Mouse (Mus musculus): ENCODE measurements around the gene Cd63. TPM values are rescaled to one million over a fixed set of nuclear protein-coding genes. Genes with fewer than 3 reads are reported as not detected.

Cd63 gene
- total RNA-seq, 1 experiment = 226 TPM

DNA sequence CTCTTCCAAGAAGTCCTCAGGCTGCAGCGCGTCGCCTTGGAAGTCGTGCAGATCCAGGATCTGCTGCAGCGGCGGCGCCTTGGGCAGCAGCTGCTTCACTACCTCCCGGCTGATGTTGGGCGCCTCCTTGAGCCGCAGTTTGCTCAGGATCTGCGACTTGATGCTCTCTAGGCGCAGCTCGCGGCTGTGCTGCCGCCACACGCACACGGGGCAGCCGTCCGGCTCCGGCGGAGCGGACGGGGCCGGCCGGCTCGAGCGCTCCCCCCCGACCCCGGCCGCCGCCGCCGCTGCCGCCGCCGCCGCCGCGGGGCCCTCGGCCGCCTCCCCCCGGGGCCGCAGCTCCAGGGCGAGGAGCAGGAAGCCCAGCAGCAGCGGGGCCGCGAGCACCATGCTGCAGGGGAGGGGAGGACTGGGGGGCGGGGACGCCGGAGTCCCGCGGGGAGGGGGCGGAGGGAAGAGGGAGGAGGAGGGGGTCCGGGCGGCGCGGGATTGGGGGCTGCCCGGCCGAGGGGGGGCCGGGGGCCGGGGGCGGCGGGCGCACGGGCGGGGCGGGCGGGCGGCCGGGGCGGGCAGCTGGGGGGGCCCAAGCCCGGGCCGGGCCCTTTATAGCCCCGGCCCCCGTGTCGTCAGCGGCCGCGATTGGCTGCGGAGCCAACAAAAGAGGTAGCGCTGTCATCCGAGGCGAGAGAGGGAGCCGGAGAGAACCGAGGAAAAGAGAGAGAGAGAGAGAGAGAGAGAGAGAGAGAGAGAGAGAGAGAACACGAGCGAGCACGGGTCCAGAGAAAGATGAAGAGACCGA, 9.3 kb upstream of the Cd63 start, which contains the start of gene Gdf11:
Gdf11 (minus strand) TSS at position 423 of the 799 bp plus-strand sequence.
- peak within 1 kb of the TSS; percentile 84 to 85 for H3K4me3 ChIP-seq (ENCODE audit: insufficient read depth in 1 of 2, low read depth in 1 of 2, low read length in 2 of 2, poor library complexity in 1 of 2, severe bottlenecking in 1 of 2)
- peaks cover 6 to 17% of the 10 kb centered on the region in 2 experiments; a peak in 2 of 4 replicates for H3K4me1 ChIP-seq (ENCODE audit: control insufficient read depth in 2 of 2, insufficient read depth in 2 of 2, low read length in 2 of 2, poor library complexity in 1 of 2)
- TF ChIP-seq CHD2 (IDR thresholded peaks at IDR 0.05; ENCODE audit: low read depth, low read length) = no peak
- TF ChIP-seq MAFK (IDR thresholded peaks at IDR 0.05; ENCODE audit: insufficient read depth, low read depth, low read length) = no peak
- no peak for TF ChIP-seq ZNF384 (IDR thresholded peaks at IDR 0.05; ENCODE audit: low read depth, low read length)
- no peak for TF ChIP-seq HCFC1 (IDR thresholded peaks at IDR 0.05; ENCODE audit: borderline replicate concordance, insufficient read depth, low read length)
- TF ChIP-seq ZC3H11A (IDR thresholded peaks at IDR 0.05; ENCODE audit: borderline replicate concordance, low read depth, low read length) = no peak
- H3K9me3 ChIP-seq (ENCODE audit: control insufficient read depth, insufficient read depth, low read depth, low read length) = no peaks in the 10 kb centered on the region
- H3K36me3 ChIP-seq (ENCODE audit: control insufficient read depth, insufficient read depth, low read length, poor library complexity, severe bottlenecking) = peaks cover 5% of the 10 kb centered on the region; the same call in 1 of the 2 replicates
- H3K9ac ChIP-seq (ENCODE audit: insufficient read depth, low read depth, low read length, poor library complexity, severe bottlenecking) = peak within 1 kb of the TSS; percentile 72
- in situ Hi-C loops (cut with MboI; ENCODE audit: low sequenced_read_pairs in 2 of 2, unreplicated experiment in 2 of 2) = loop anchor here in 1 of 2 experiments (10.0 kb wide), 1 partner anchor 157 kb away; no protein-coding TSS in a partner anchor
- DNase-seq (ENCODE audit: low read depth, low spot score) = no peak
- H3K27ac ChIP-seq (ENCODE audit: insufficient read depth, low read depth, low read length, poor library complexity, severe bottlenecking) = no peak within 1 kb of the TSS

DNA sequence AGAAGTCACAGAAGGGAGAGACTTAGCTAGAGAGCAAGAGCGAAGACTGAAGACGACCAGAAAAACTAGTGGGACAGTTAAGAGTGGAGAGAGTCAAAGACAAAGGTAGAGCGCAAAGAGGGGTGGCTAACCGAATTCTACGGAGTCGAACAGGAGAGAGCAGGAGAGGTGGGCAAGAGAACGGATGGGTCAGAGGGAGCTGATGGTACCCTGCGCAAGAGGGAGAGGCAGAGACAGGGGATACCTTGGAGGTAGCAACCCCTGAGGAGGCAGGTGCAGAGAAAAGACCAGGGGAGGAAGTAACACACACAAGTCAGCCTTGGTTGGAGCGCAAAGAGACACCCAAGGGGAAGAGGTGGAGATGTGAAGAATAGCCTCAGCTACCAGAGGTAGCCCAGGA, 8.5 kb upstream of the Cd63 start:
- H3K4me1 ChIP-seq (ENCODE audit: control insufficient read depth in 2 of 2, insufficient read depth in 2 of 2, low read length in 2 of 2, poor library complexity in 1 of 2) = peaks cover 6 to 20% of the 10 kb centered on the region in 2 experiments; a peak in 2 of 4 replicates
- DNase-seq (ENCODE audit: low read depth, low spot score) = no peak
- H3K27ac ChIP-seq (ENCODE audit: insufficient read depth, low read depth, low read length, poor library complexity, severe bottlenecking) = no peak overlapping the region
- H3K4me3 ChIP-seq (ENCODE audit: insufficient read depth in 1 of 2, low read depth in 1 of 2, low read length in 2 of 2, poor library complexity in 1 of 2, severe bottlenecking in 1 of 2) = peak overlapping the region; percentile 82 to 84
- peaks cover 5% of the 10 kb centered on the region; the same call in 1 of the 2 replicates for H3K36me3 ChIP-seq (ENCODE audit: control insufficient read depth, insufficient read depth, low read length, poor library complexity, severe bottlenecking)
- no peak overlapping the region for H3K9ac ChIP-seq (ENCODE audit: insufficient read depth, low read depth, low read length, poor library complexity, severe bottlenecking)
- H3K9me3 ChIP-seq (ENCODE audit: control insufficient read depth, insufficient read depth, low read depth, low read length) = no peaks in the 10 kb centered on the region
- in situ Hi-C loops (cut with MboI; ENCODE audit: low sequenced_read_pairs in 2 of 2, unreplicated experiment in 2 of 2) = loop anchor here in 1 of 2 experiments (10.0 kb wide), 1 partner anchor 157 kb away; no protein-coding TSS in a partner anchor
- TF ChIP-seq MAFK (IDR thresholded peaks at IDR 0.05; ENCODE audit: insufficient read depth, low read depth, low read length) = no peak
- TF ChIP-seq CHD2 (IDR thresholded peaks at IDR 0.05; ENCODE audit: low read depth, low read length) = no peak
- TF ChIP-seq HCFC1 (IDR thresholded peaks at IDR 0.05; ENCODE audit: borderline replicate concordance, insufficient read depth, low read length) = no peak
- TF ChIP-seq ZC3H11A (IDR thresholded peaks at IDR 0.05; ENCODE audit: borderline replicate concordance, low read depth, low read length) = no peak
- TF ChIP-seq ZNF384 (IDR thresholded peaks at IDR 0.05; ENCODE audit: low read depth, low read length) = no peak

DNA sequence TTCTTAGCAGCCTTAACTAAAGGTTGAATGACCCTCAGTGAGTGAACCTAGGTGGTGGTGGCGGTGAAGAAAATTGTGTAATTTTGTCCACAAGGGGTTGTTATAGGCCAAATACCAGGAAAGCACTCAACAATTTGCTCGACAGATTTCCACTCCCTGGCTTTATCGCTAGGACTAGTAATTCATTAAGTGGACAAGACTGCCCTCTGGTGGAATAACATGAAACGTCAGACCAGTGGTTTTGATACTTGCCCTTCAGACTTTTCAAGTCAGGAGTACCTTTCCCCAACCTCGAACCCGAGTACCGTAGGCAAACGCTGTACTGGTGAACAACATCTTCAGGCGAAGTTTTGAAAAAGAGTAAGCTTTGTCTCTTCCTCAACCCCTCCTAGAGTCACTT, 5.4 kb upstream of the Cd63 start:
- H3K4me1 ChIP-seq (ENCODE audit: control insufficient read depth in 2 of 2, insufficient read depth in 2 of 2, low read length in 2 of 2, poor library complexity in 1 of 2) = peaks cover 0 to 8% of the 10 kb centered on the region in 2 experiments; a peak in 2 of 4 replicates
- TF ChIP-seq MAFK (IDR thresholded peaks at IDR 0.05; ENCODE audit: insufficient read depth, low read depth, low read length) (0 out of 2 replicates have a peak, but pooled peaks have one; percentile 17), CHD2 (IDR thresholded peaks at IDR 0.05; ENCODE audit: low read depth, low read length) (no peak), HCFC1 (IDR thresholded peaks at IDR 0.05; ENCODE audit: borderline replicate concordance, insufficient read depth, low read length) (peak; percentile 42; the same call in 1 of the 2 replicates), ZC3H11A (IDR thresholded peaks at IDR 0.05; ENCODE audit: borderline replicate concordance, low read depth, low read length) (peak; percentile 91), ZNF384 (IDR thresholded peaks at IDR 0.05; ENCODE audit: low read depth, low read length) (no peak)
- H3K9ac ChIP-seq (ENCODE audit: insufficient read depth, low read depth, low read length, poor library complexity, severe bottlenecking) = no peak overlapping the region
- in situ Hi-C loops (cut with MboI; ENCODE audit: low sequenced_read_pairs in 2 of 2, unreplicated experiment in 2 of 2) = loop anchor here in 1 of 2 experiments (10.0 kb wide), 1 partner anchor 161 kb away; no protein-coding TSS in a partner anchor
- no peak overlapping the region for H3K27ac ChIP-seq (ENCODE audit: insufficient read depth, low read depth, low read length, poor library complexity, severe bottlenecking)
- peak; percentile 93 for DNase-seq (ENCODE audit: low read depth, low spot score)
- H3K4me3 ChIP-seq (ENCODE audit: insufficient read depth in 1 of 2, low read depth in 1 of 2, low read length in 2 of 2, poor library complexity in 1 of 2, severe bottlenecking in 1 of 2) = peak overlapping the region; percentile 1 to 44; a peak in 3 of 4 replicates
- no peaks in the 10 kb centered on the region for H3K36me3 ChIP-seq (ENCODE audit: control insufficient read depth, insufficient read depth, low read length, poor library complexity, severe bottlenecking)
- no peaks in the 10 kb centered on the region for H3K9me3 ChIP-seq (ENCODE audit: control insufficient read depth, insufficient read depth, low read depth, low read length)

DNA sequence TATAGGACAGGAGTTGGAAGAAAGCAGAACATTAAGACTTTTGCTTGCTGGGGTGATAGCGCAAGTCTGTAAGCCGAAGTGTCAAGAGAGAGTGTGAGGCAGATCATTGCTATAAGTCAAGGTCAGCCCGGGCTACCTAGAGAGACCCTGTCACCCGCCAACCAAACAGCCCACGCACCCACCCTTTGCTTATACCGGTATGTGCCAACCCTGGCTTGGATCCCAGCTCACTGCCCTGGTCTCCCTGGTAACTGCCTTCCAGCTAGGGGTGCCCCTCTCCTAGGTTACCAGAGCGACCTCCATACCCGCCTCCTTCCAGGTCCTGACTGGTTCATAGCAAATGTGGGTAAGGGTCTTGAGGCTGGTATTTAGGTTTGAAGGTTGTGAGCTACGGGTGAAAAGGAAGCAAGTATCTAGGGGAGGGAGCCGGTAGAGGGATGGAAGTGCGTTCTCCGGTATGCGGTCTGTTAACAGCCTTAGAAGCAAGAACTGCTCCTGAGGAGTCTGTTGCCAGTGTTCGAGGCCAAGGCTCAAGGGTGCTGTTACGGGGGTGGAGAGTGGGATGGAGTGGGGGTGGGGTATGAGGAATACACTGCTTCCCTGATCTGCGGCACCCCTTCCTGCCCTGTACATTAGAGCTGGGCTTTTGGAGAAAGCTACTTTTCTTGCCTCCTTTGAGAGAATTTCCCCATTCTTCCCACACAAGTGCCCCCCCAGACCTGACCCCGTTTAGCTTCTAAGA, 4.7 kb upstream of the Cd63 start:
- DNase-seq (ENCODE audit: low read depth, low spot score) = no peak

More for the DNA sequence above, 4.7 kb upstream of the Cd63 start:
- H3K4me1 ChIP-seq (ENCODE audit: control insufficient read depth in 2 of 2, insufficient read depth in 2 of 2, low read length in 2 of 2, poor library complexity in 1 of 2) = peaks cover 0 to 6% of the 10 kb centered on the region in 2 experiments; a peak in 1 of 4 replicates
- H3K4me3 ChIP-seq (ENCODE audit: insufficient read depth in 1 of 2, low read depth in 1 of 2, low read length in 2 of 2, poor library complexity in 1 of 2, severe bottlenecking in 1 of 2) = peak overlapping the region; percentile 1 to 44; a peak in 3 of 4 replicates
- no peak overlapping the region; the same call in 1 of the 2 replicates for H3K9ac ChIP-seq (ENCODE audit: insufficient read depth, low read depth, low read length, poor library complexity, severe bottlenecking)
- H3K27ac ChIP-seq (ENCODE audit: insufficient read depth, low read depth, low read length, poor library complexity, severe bottlenecking) = no peak overlapping the region
- TF ChIP-seq CHD2 (IDR thresholded peaks at IDR 0.05; ENCODE audit: low read depth, low read length) = no peak
- no peak for TF ChIP-seq MAFK (IDR thresholded peaks at IDR 0.05; ENCODE audit: insufficient read depth, low read depth, low read length)
- no peak for TF ChIP-seq HCFC1 (IDR thresholded peaks at IDR 0.05; ENCODE audit: borderline replicate concordance, insufficient read depth, low read length)
- TF ChIP-seq ZC3H11A (IDR thresholded peaks at IDR 0.05; ENCODE audit: borderline replicate concordance, low read depth, low read length) = no peak
- no peak for TF ChIP-seq ZNF384 (IDR thresholded peaks at IDR 0.05; ENCODE audit: low read depth, low read length)
- H3K36me3 ChIP-seq (ENCODE audit: control insufficient read depth, insufficient read depth, low read length, poor library complexity, severe bottlenecking) = no peaks in the 10 kb centered on the region
- in situ Hi-C loops (cut with MboI; ENCODE audit: low sequenced_read_pairs in 2 of 2, unreplicated experiment in 2 of 2) = loop anchor here in 1 of 2 experiments (10.0 kb wide), 1 partner anchor 161 kb away; no protein-coding TSS in a partner anchor
- no peaks in the 10 kb centered on the region for H3K9me3 ChIP-seq (ENCODE audit: control insufficient read depth, insufficient read depth, low read depth, low read length)

Data from ES-E14 (cell line).